Mouse (Mus musculus) layer of hippocampus, adult 6 months (tissue): ENCODE results near the gene Etfbkmt. TPM values are rescaled to one million over a fixed set of nuclear protein-coding genes. Genes with fewer than 3 reads are reported as not detected.

Source experiments
- long read RNA-seq, 2 experiments: library from polyadenylated mRNA; unstranded; transcript quantifications; one replicate each; pipeline ENCODE4 v2.0.0; 2019 to 2020
- polyA plus RNA-seq: library from polyadenylated mRNA; unstranded; fragments of <200 nt; fragmentation: Nextera tagmentation; gene quantifications from 2 replicates; pipeline ENCODE4 v1.2.3, GENCODE M21; 2021

Gene Etfbkmt
- 3.6 and 5.4 TPM in 2 replicates for polyA plus RNA-seq
- long read RNA-seq, experiment 1, partial matches to known transcripts: 1 of 4 reads
- long read RNA-seq, experiment 1, other reads (novel, unspliced or antisense): 0 of 4 reads
- long read RNA-seq, experiment 2, transcript Etfbkmt-201 (4 exons, 1,562 nt): major isoform, 6 of 9 reads
- long read RNA-seq, experiment 2, partial matches to known transcripts: 0 of 9 reads
- long read RNA-seq, experiment 2, other reads (novel, unspliced or antisense): 0 of 9 reads

GRCm38 (mm10) chr6:149139471-149139870, at the start of gene Etfbkmt:
Gene Etfbkmt (plus strand): TSS chr6:149139849.

GRCm38 (mm10) chr6:149101076-149101942, 38.3 kb upstream of the Etfbkmt start, which contains the start of gene Dennd5b:
Gene Dennd5b (minus strand): TSS chr6:149101680.

GRCm38 (mm10) chr6:149129870-149130269, 9.8 kb upstream of the Etfbkmt start, which contains the start of gene Gm10203:
Gene Gm10203 (plus strand): TSS chr6:149130170.

DNA sequence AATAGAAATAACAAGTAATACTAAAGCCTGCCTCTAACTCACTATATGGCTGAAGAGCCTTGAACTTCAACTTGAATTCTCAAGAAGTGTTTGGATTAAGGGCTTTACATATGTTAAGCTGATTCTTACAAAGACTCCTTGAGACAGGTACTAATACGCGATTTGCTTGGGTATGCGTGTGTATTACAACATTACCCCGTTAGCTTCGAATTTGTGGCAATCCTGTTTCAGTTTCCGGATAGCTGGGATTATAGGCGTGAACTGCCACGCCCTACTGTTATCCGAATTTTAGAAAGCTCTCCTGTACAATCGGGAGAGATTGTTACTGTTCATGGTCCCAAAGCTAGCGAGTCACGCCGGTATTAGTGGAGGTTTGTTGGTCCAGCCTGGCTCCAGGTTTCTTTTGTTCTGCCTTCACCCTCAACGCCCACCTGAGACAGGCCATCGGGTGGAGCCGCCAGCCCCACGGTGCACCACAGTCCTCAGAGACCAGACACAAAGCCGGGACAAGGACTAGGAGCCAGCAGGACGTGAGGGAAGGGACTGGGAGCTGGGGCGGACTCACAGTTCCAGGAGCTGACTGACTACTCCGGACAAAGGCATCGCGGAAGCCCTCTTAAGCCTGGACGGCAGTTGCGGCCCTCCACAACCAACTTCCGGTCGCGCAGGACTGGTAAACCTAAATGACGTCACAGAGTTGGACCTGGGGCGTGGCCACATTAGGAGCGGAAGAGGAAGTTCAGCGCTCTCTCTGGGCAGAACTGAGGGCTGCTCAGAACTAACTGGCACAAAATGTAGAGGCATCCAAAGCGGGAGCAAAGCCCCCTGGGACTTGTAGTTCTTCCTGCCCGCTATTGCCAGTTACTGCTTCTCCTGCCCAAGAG, 48.6 kb downstream of the Etfbkmt start, which contains the start of gene Amn1:
Gene Amn1 (minus strand): TSS at position 672 of the 884 bp plus-strand sequence.

Other genes with a start within 250 kb of the Etfbkmt start
- gene Caprin2, start 243.6 kb upstream of the Etfbkmt start, polyA plus RNA-seq: 0.38 and 0.64 TPM in 2 replicates
- 1.2 and 3.1 TPM in 2 replicates for gene Sinhcaf, start 193.4 kb upstream of the Etfbkmt start, polyA plus RNA-seq
- 17.9 and 21.5 TPM in 2 replicates for gene Dennd5b, start 38.2 kb upstream of the Etfbkmt start, polyA plus RNA-seq
- not detected in 2 replicates for gene Gm10203, start 9.7 kb upstream of the Etfbkmt start, polyA plus RNA-seq
- 36.2 and 37.3 TPM in 2 replicates for gene Amn1, start 48.9 kb downstream of the Etfbkmt start, polyA plus RNA-seq
- gene Resf1, start 169.6 kb downstream of the Etfbkmt start, polyA plus RNA-seq: 5.2 and 5.9 TPM in 2 replicates